Mouse (Mus musculus) macrophage (primary cell): ENCODE data around the gene Oser1. TPM values are rescaled to one million over a fixed set of nuclear protein-coding genes. Genes with fewer than 3 reads are reported as not detected.

Source experiments
- H3K27ac ChIP-seq: fragments of 350-480 bp; formaldehyde crosslinking; 2 replicates; pipeline ENCODE4 v1.9.0; 2021
- H3K36me3 ChIP-seq: fragments of 350-480 bp; formaldehyde crosslinking; 2 replicates; pipeline ENCODE4 v1.9.0; 2021; ENCODE audit errors: inconsistent target
- H3K4me3 ChIP-seq: fragments of 350-480 bp; formaldehyde crosslinking; 2 replicates; pipeline ENCODE4 v1.9.0; 2021; ENCODE audit errors: inconsistent target
- H3K79me2 ChIP-seq: fragments of 350-480 bp; formaldehyde crosslinking; 2 replicates; pipeline ENCODE4 v1.9.0; 2021; ENCODE audit errors: inconsistent target
- WGBS: methylation state at CpG from one replicate; pipeline ENCODE4 v1.1.7; 2026; ENCODE audit warnings: inconsistent platforms; ENCODE audit not compliant: missing documents; 5-methylcytosine and 5-hydroxymethylcytosine counted together
- polyA plus RNA-seq: library from polyadenylated mRNA; stranded (reverse); fragments of 250-400 nt; gene quantifications from 3 replicates; pipeline ENCODE4 v1.2.4, GENCODE M21; 2018; ENCODE audit warnings: inconsistent platforms

Oser1 gene
- polyA plus RNA-seq, 1 experiment from 2014 or later, result 55.1 TPM

GRCm38 (mm10) chr2:163401221-163401620 is 23.3 kb downstream of the Oser1 start:
- no peak overlapping the region for H3K4me3 ChIP-seq
- WGBS, result 2% methylated on average over 8 of the region's 8 CpGs
- H3K79me2 ChIP-seq, result no peaks in the 10 kb centered on the region
- H3K36me3 ChIP-seq, result no peaks in the 10 kb centered on the region
- no peak overlapping the region for H3K27ac ChIP-seq

- H3K27ac ChIP-seq, result no peak overlapping the region
- 76% methylated on average over 8 of the region's 8 CpGs for WGBS
- H3K4me3 ChIP-seq, result no peak overlapping the region
- H3K79me2 ChIP-seq, result no peaks in the 10 kb centered on the region
- H3K36me3 ChIP-seq, result no peaks in the 10 kb centered on the region
Measured at GRCm38 (mm10) chr2:163399222-163399621, 25.3 kb downstream of the Oser1 start.

- H3K36me3 ChIP-seq, result no peaks in the 10 kb centered on the region
- H3K4me3 ChIP-seq, result no peak overlapping the region
- 71% methylated on average over 3 of the region's 4 CpGs for WGBS
- no peak overlapping the region for H3K27ac ChIP-seq
- H3K79me2 ChIP-seq, result no peaks in the 10 kb centered on the region
Measured at GRCm38 (mm10) chr2:163398770-163399169, 25.7 kb downstream of the Oser1 start.

DNA sequence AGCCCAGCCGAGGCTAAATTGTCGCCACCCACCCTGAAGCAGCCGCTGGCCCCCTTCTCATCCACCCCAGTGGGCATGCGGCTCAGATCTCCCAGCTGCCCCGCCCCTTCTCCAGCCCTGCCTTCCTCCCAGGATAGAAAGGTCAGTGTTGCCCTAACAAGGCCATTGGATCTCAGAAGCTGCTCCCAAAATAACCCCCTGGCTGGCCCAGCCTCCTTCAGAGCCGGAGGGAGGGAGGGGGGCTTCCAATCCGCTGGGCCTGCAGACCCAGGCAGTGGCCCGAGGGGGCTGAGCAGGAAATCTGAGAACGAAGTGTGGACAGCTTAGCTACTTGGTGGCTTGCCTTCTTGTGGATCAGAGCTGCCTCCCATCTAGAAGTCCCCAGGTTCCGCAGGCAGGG is 26.6 kb downstream of the Oser1 start, which contains the start of gene Jph2:
Jph2 (minus strand) TSS at position 89 of the 400 bp plus-strand sequence.
- H3K27ac ChIP-seq, result no peak within 1 kb of the TSS
- WGBS, result 39% methylated on average over 10 of the region's 10 CpGs
- no peaks in the 10 kb centered on the region for H3K36me3 ChIP-seq
- no peaks in the 10 kb centered on the region for H3K79me2 ChIP-seq
- no peak within 1 kb of the TSS for H3K4me3 ChIP-seq

GRCm38 (mm10) chr2:163397071-163397470 is 27.4 kb downstream of the Oser1 start:
- Histone ChIP-seq H3K4me3 (no peak overlapping the region), H3K27ac (no peak overlapping the region), H3K79me2 (no peaks in the 10 kb centered on the region), H3K36me3 (no peaks in the 10 kb centered on the region)
- 88% methylated on average over 16 of the region's 19 CpGs for WGBS

- WGBS, result 80% methylated on average over 6 of the region's 6 CpGs
- Histone ChIP-seq H3K36me3 (no peaks in the 10 kb centered on the region), H3K4me3 (no peak overlapping the region), H3K79me2 (no peaks in the 10 kb centered on the region), H3K27ac (no peak overlapping the region)
Measured at GRCm38 (mm10) chr2:163394977-163395376, 29.5 kb downstream of the Oser1 start.

DNA sequence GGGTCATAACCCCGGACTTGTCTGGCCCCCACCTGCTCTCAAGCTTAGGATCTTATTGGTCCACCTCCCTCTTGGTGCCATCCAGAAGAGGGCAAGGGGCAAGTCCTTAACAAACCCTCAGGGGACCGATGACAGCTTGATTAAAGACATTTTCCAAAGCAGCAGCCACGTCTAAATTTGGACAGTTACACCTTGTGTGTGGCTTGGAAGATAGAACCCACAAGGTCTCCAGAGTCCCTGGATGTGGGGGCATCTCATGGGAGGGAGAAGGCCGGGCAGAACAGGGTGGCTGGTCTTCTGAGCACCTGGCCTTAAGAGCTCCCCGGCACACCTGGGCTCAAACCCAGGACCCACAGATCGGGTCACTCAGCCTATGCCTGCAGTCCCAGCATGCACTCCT is 30.5 kb downstream of the Oser1 start:
- WGBS, result 71% methylated on average over 6 of the region's 6 CpGs
- no peak overlapping the region for H3K27ac ChIP-seq
- H3K36me3 ChIP-seq, result no peaks in the 10 kb centered on the region
- no peak overlapping the region for H3K4me3 ChIP-seq
- H3K79me2 ChIP-seq, result no peaks in the 10 kb centered on the region

GRCm38 (mm10) chr2:163393241-163393640 is 31.3 kb downstream of the Oser1 start:
- H3K79me2 ChIP-seq, result no peaks in the 10 kb centered on the region
- H3K27ac ChIP-seq, result no peak overlapping the region
- WGBS, result 95% methylated on average over 9 of the region's 10 CpGs
- H3K36me3 ChIP-seq, result no peaks in the 10 kb centered on the region
- H3K4me3 ChIP-seq, result no peak overlapping the region

- no peaks in the 10 kb centered on the region for H3K36me3 ChIP-seq
- H3K27ac ChIP-seq, result no peak overlapping the region
- 76% methylated on average over 6 of the region's 6 CpGs for WGBS
- H3K79me2 ChIP-seq, result no peaks in the 10 kb centered on the region
- no peak overlapping the region for H3K4me3 ChIP-seq
Measured at GRCm38 (mm10) chr2:163392436-163392835, 32.1 kb downstream of the Oser1 start.

- Histone ChIP-seq H3K4me3 (no peak overlapping the region), H3K36me3 (no peaks in the 10 kb centered on the region), H3K27ac (no peak overlapping the region), H3K79me2 (no peaks in the 10 kb centered on the region)
- WGBS, result 84% methylated on average over 15 of the region's 15 CpGs
Measured at GRCm38 (mm10) chr2:163386423-163387190, 37.9 kb downstream of the Oser1 start.

DNA sequence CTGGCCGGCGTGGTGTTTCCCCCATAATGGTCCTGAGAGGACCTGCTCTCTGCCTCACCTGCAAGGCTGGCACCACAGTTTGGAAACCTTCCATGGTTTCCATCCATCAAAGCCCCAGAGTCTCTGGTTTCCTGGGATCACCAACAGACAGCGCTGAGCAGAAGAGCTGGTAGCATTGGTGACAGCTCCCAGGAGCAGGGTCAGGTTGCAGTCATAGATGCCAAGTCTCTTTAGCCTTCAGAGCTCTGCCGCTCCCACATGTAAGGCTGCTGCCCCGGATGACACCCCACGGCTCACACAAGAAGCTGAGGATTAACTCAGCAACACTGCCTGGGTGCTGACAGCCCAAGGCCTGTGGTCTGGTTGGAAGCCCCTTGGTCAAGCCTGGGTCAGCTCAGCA is 39.4 kb downstream of the Oser1 start:
- Histone ChIP-seq H3K4me3 (no peak overlapping the region), H3K27ac (no peak overlapping the region), H3K36me3 (no peaks in the 10 kb centered on the region), H3K79me2 (no peaks in the 10 kb centered on the region)
- 92% methylated on average over 6 of the region's 6 CpGs for WGBS

DNA sequence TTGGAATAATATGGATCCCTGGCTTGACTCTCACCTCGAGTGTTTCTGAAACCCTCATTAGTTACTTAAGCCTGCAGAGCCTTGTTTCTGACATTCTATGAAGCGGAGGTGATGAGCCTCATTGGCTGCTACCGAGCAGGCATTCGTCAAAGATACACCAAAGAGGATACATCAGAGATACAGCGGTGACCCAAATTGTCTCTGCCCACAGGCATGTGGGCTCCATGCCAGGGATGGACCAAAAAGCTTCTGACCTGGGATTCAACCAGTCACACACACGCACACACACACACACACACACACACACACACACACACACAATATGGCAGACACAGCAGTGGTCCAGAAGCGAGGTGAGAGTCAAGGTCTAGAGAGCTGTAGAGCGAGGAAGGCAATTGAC is 43.3 kb downstream of the Oser1 start:
- H3K79me2 ChIP-seq, result no peaks in the 10 kb centered on the region
- H3K27ac ChIP-seq, result no peak overlapping the region
- WGBS, result 85% methylated on average over 7 of the region's 8 CpGs
- H3K4me3 ChIP-seq, result no peak overlapping the region
- H3K36me3 ChIP-seq, result no peaks in the 10 kb centered on the region

GRCm38 (mm10) chr2:163379366-163379765 is 45.1 kb downstream of the Oser1 start:
- WGBS, result 86% methylated on average over 5 of the region's 5 CpGs
- no peak overlapping the region for H3K4me3 ChIP-seq
- H3K36me3 ChIP-seq, result no peaks in the 10 kb centered on the region
- H3K79me2 ChIP-seq, result no peaks in the 10 kb centered on the region
- no peak overlapping the region for H3K27ac ChIP-seq

DNA sequence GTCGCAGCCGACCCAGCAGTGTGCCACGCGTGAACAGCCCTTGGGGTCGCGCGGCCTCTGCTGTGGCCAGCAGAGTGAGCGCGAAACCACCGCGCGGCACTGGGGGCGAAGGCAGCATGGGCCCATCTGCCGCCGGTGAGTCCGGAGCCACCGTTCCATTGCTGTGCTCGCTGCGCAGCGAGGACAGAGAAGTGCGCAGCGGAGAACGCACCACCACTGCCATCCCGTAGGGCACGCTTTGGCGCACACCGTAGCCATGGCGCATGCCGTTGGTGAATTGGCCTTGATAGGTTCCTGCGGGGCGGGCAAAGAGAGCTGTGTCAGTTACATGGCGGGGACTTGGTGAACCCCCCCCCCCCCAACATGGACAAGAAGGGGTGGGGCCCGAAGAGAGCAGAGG is 48.4 kb downstream of the Oser1 start:
- WGBS, result 46% methylated on average over 30 of the region's 33 CpGs
- Histone ChIP-seq H3K36me3 (no peaks in the 10 kb centered on the region), H3K27ac (no peak overlapping the region), H3K4me3 (no peak overlapping the region), H3K79me2 (no peaks in the 10 kb centered on the region)

GRCm38 (mm10) chr2:163375468-163375867 is 49.0 kb downstream of the Oser1 start:
- Histone ChIP-seq H3K36me3 (no peaks in the 10 kb centered on the region), H3K79me2 (no peaks in the 10 kb centered on the region), H3K27ac (no peak overlapping the region), H3K4me3 (no peak overlapping the region)
- 40% methylated on average over 28 of the region's 35 CpGs for WGBS

DNA sequence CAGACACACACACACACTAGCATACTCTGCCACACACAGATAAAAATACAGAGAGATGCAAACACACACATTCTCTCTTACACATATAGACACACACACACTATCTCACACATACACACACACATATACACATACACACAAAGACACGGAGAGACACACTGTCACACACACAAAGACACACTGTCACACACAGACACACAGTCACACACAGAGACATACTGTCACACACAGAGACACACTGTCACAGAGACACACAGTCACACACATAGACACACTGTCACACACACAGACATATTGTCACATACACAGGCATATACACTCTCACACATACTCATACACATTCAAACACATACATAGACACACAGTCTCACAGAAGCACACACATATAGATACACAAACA is 51.9 kb downstream of the Oser1 start:
- WGBS, result 100% methylated on average over 1 of the region's 1 CpGs
- H3K27ac ChIP-seq, result no peak overlapping the region
- no peak overlapping the region for H3K4me3 ChIP-seq
- H3K36me3 ChIP-seq, result no peaks in the 10 kb centered on the region
- no peaks in the 10 kb centered on the region for H3K79me2 ChIP-seq
